11 mouse cellular contexts compared by ENCODE assay signal in genomic region chr5:140726062-140726839, GRCm38 (mm10). TPM values are rescaled to one million over a fixed set of nuclear protein-coding genes. Genes with fewer than 3 reads are reported as not detected.
DNase-seq lines count a peak whose midpoint lies in the region; ATAC-seq and TF ChIP-seq lines count a peak whose summit lies in the region.
"Had no signal": no experiment of that assay in that cellular context is flagged by ENCODE, and none has a peak within 500 bp of the region (broad histone marks: within the 10 kb centered on the region; RNA-seq: fewer than 3 reads in every experiment).

No protein-coding gene starts in this region.

- H3K27ac ChIP-seq in neural tube, embryonic 11.5 days (ENCODE audit: low read depth, low read length), result no peak overlapping the region
- H3K27ac ChIP-seq in thymus, adult 2 months (ENCODE audit: control insufficient read depth, insufficient read depth, low read length), result no peak overlapping the region
- H3K27ac ChIP-seq: heart, embryonic 10.5 days; intestine, embryonic 15.5 days; stomach, embryonic 15.5 days had no signal

- ATAC-seq in neural tube, embryonic 11.5 days (ENCODE audit: insufficient read depth, low FRiP score, low TSS enrichment), result peak; percentile 20; the same call in 1 of the 2 replicates
- ATAC-seq: intestine, embryonic 15.5 days had no signal

- no peaks in the 10 kb centered on the region for H3K4me1 ChIP-seq in neural tube, embryonic 11.5 days (ENCODE audit: control insufficient read depth, insufficient read depth, low read length)
- H3K4me1 ChIP-seq in thymus, adult 2 months (replicated peaks; ENCODE audit: control insufficient read depth, insufficient read depth, low read length), result peaks cover under 1% of the 10 kb centered on the region; the same call in 1 of the 2 replicates
- H3K4me1 ChIP-seq: intestine, embryonic 15.5 days; stomach, embryonic 15.5 days had no signal

- no peaks in the 10 kb centered on the region for H3K36me3 ChIP-seq in neural tube, embryonic 11.5 days (ENCODE audit: control insufficient read depth, insufficient read depth, low read length)
- no peaks in the 10 kb centered on the region for H3K36me3 ChIP-seq in thymus, adult 2 months (ENCODE audit: control insufficient read depth, insufficient read depth, low read length)
- H3K36me3 ChIP-seq: heart, embryonic 10.5 days; intestine, embryonic 15.5 days; stomach, embryonic 15.5 days had no signal

- no peak overlapping the region for H3K4me3 ChIP-seq in neural tube, embryonic 11.5 days (ENCODE audit: low read depth, low read length)
- no peak overlapping the region for H3K4me3 ChIP-seq in thymus, adult 2 months (ENCODE audit: control insufficient read depth, insufficient read depth, low read length)
- H3K4me3 ChIP-seq: heart, embryonic 10.5 days; intestine, embryonic 15.5 days; stomach, embryonic 15.5 days had no signal

- 83% methylated on average over 7 of the region's 7 CpGs for WGBS in neural tube, embryonic 11.5 days
- 96% methylated on average over 7 of the region's 7 CpGs for WGBS in thymus, adult 2 months

- no peak for TF ChIP-seq CTCF in thymus, adult 2 months (IDR thresholded peaks at IDR 0.05; ENCODE audit: borderline replicate concordance, control insufficient read depth, extremely low read depth, insufficient read depth, low read length, poor library complexity)

- H3K9me3 ChIP-seq in neural tube, embryonic 11.5 days (ENCODE audit: control insufficient read depth, low read length), result no peaks in the 10 kb centered on the region
- H3K9me3 ChIP-seq: heart, embryonic 10.5 days; intestine, embryonic 15.5 days; stomach, embryonic 15.5 days had no signal

- DNase-seq in cerebellum, adult 11-12 months, result peak; percentile 32
- DNase-seq in cerebellum, adult 11 months, result no peak
- no peak for DNase-seq in neural tube, embryonic 11.5 days (ENCODE audit: low spot score)
- no peak for DNase-seq in neural tube, embryonic 10.5 days (ENCODE audit: extremely low spot score, low spot score)
- DNase-seq in layer of hippocampus, postnatal 14 days (ENCODE audit: low spot score in 2 of 2), result peak; percentile 73 to 87
- no peak for DNase-seq in thymus, adult 2 months
- DNase-seq in c-Kit-positive CD71-positive TER-119-positive erythroid progenitor cells, embryonic 14.5 days (ENCODE audit: low spot score), result no peak
- no peak for DNase-seq in urinary bladder, postnatal 14 days (ENCODE audit: low spot score)

- no peak overlapping the region for H3K9ac ChIP-seq in neural tube, embryonic 11.5 days (ENCODE audit: low read length)
- H3K9ac ChIP-seq: intestine, embryonic 15.5 days; stomach, embryonic 15.5 days had no signal

- H3K27me3 ChIP-seq in neural tube, embryonic 11.5 days (ENCODE audit: control insufficient read depth, insufficient read depth, low read length), result no peaks in the 10 kb centered on the region
- no peaks in the 10 kb centered on the region for H3K27me3 ChIP-seq in thymus, adult 2 months (ENCODE audit: control insufficient read depth, insufficient read depth, low read length)
- H3K27me3 ChIP-seq: intestine, embryonic 15.5 days; stomach, embryonic 15.5 days had no signal

- no peak for TF ChIP-seq POLR2A in thymus, adult 2 months (IDR thresholded peaks at IDR 0.05; ENCODE audit: control insufficient read depth, extremely low read depth, insufficient read depth, low read length, poor library complexity)

- H3K4me2 ChIP-seq in neural tube, embryonic 11.5 days (ENCODE audit: low read depth), result no peak overlapping the region
- H3K4me2 ChIP-seq: intestine, embryonic 15.5 days; stomach, embryonic 15.5 days had no signal

RNA-seq across cellular contexts. Expression of gene Amz1, which starts 2.3 kb away (rescaled TPM):
- polyA plus RNA-seq in neural tube, embryonic 11.5 days (2014; fragmentation: Nextera tagmentation; extraction: Ambion mirVana), result 0.38 and 0.69 TPM in 2 replicates
- total RNA-seq in layer of hippocampus, postnatal 14 days (2021), result 10 to 100 TPM; 23.9 to 24.1 TPM
- polyA plus RNA-seq in thymus, adult 2 months (2012; rRNA removed), result 10.6 and 13.7 TPM in 2 replicates

RNA-seq across cellular contexts. Expression of gene Brat1, which starts 21.4 kb away (rescaled TPM):
- 15.1 and 15.9 TPM in 2 replicates for polyA plus RNA-seq in neural tube, embryonic 11.5 days (2014; fragmentation: Nextera tagmentation; extraction: Ambion mirVana)
- total RNA-seq in layer of hippocampus, postnatal 14 days (2021), result 10 to 100 TPM; 26.5 to 26.9 TPM
- polyA plus RNA-seq in thymus, adult 2 months (2012; rRNA removed), result 65.1 and 69.1 TPM in 2 replicates

RNA-seq across cellular contexts. Expression of gene Iqce, which starts 24.1 kb away (rescaled TPM):
- polyA plus RNA-seq in neural tube, embryonic 11.5 days (2014; fragmentation: Nextera tagmentation; extraction: Ambion mirVana), result 18.3 and 18.4 TPM in 2 replicates
- 10 to 100 TPM; 43.3 to 53.8 TPM for total RNA-seq in layer of hippocampus, postnatal 14 days (2021)
- polyA plus RNA-seq in thymus, adult 2 months (2012; rRNA removed), result 30.0 and 31.5 TPM in 2 replicates

Comparison
In these comparisons a context has a peak if more than half of its experiments do, and no peak if none do; other contexts are left out.
1. DNase-seq: peak in cerebellum, adult 11-12 months (single experiment) and layer of hippocampus, postnatal 14 days (2 of 2); none in cerebellum, adult 11 months (single experiment), neural tube, embryonic 11.5 days (single experiment), neural tube, embryonic 10.5 days (single experiment), thymus, adult 2 months (single experiment), c-Kit-positive CD71-positive TER-119-positive erythroid progenitor cells, embryonic 14.5 days (single experiment) and urinary bladder, postnatal 14 days (single experiment).